Mouse (Mus musculus): ENCODE data around the gene Nckap5. TPM values are rescaled to one million over a fixed set of nuclear protein-coding genes. Genes with fewer than 3 reads are reported as not detected.

Nckap5 gene
- polyA plus RNA-seq, 1 experiment from 2014 or later, result 17.8 TPM

- no peaks in the 10 kb centered on the region for H3K9me3 ChIP-seq
- H3K27ac ChIP-seq (replicated peaks), result peak overlapping the region; percentile 58
- peak overlapping the region; percentile 47 for H3K4me3 ChIP-seq
- no peaks in the 10 kb centered on the region for H3K36me3 ChIP-seq
- peaks cover 11% of the 10 kb centered on the region; the same call in 1 of the 2 replicates for H3K27me3 ChIP-seq
- peak overlapping the region; percentile 65 for H3K4me2 ChIP-seq (replicated peaks)
- peaks cover 37% of the 10 kb centered on the region for H3K4me1 ChIP-seq
- H3K9ac ChIP-seq (replicated peaks), result peak overlapping the region; percentile 59
- 2% methylated on average over 18 of the region's 18 CpGs for WGBS
- peak; percentile 83 for ATAC-seq (ENCODE audit: low FRiP score, low read depth)
Observed at GRCm38 (mm10) chr1:126737554-126738290, 92.9 kb downstream of the Nckap5 start.

- peaks cover 7% of the 10 kb centered on the region; the same call in 1 of the 2 replicates for H3K27me3 ChIP-seq
- H3K4me3 ChIP-seq, result no peak overlapping the region
- no peak overlapping the region for H3K4me2 ChIP-seq (replicated peaks)
- no peaks in the 10 kb centered on the region for H3K36me3 ChIP-seq
- peaks cover 23% of the 10 kb centered on the region for H3K4me1 ChIP-seq
- no peaks in the 10 kb centered on the region for H3K9me3 ChIP-seq
- H3K9ac ChIP-seq (replicated peaks), result no peak overlapping the region
- no peak for ATAC-seq (ENCODE audit: low FRiP score, low read depth)
- H3K27ac ChIP-seq (replicated peaks), result no peak overlapping the region
Observed at GRCm38 (mm10) chr1:126731691-126732090, 98.9 kb downstream of the Nckap5 start.

GRCm38 (mm10) chr1:126726400-126727055 is 104.1 kb downstream of the Nckap5 start:
- no peak for ATAC-seq (ENCODE audit: low FRiP score, low read depth)

GRCm38 (mm10) chr1:126725628-126726367 is 104.8 kb downstream of the Nckap5 start:
- no peaks in the 10 kb centered on the region for H3K36me3 ChIP-seq
- H3K4me3 ChIP-seq, result no peak overlapping the region
- no peak overlapping the region for H3K4me2 ChIP-seq (replicated peaks)
- 77% methylated on average over 9 of the region's 9 CpGs for WGBS
- ATAC-seq (ENCODE audit: low FRiP score, low read depth), result peak; percentile 16; the same call in 1 of the 2 replicates
- H3K27me3 ChIP-seq, result no peaks in the 10 kb centered on the region
- peaks cover 13% of the 10 kb centered on the region; the same call in 1 of the 2 replicates for H3K4me1 ChIP-seq
- H3K9ac ChIP-seq (replicated peaks), result no peak overlapping the region
- no peaks in the 10 kb centered on the region for H3K9me3 ChIP-seq
- H3K27ac ChIP-seq (replicated peaks), result no peak overlapping the region

More at GRCm38 (mm10) chr1:126726400-126727055, 104.1 kb downstream of the Nckap5 start:
- no peaks in the 10 kb centered on the region for H3K9me3 ChIP-seq
- H3K4me1 ChIP-seq, result peaks cover 13% of the 10 kb centered on the region; the same call in 1 of the 2 replicates
- no peak overlapping the region for H3K27ac ChIP-seq (replicated peaks)
- H3K36me3 ChIP-seq, result no peaks in the 10 kb centered on the region
- H3K9ac ChIP-seq (replicated peaks), result no peak overlapping the region
- H3K27me3 ChIP-seq, result no peaks in the 10 kb centered on the region
- H3K4me3 ChIP-seq, result no peak overlapping the region
- no peak overlapping the region for H3K4me2 ChIP-seq (replicated peaks)
- 58% methylated on average over 6 of the region's 6 CpGs for WGBS

DNA sequence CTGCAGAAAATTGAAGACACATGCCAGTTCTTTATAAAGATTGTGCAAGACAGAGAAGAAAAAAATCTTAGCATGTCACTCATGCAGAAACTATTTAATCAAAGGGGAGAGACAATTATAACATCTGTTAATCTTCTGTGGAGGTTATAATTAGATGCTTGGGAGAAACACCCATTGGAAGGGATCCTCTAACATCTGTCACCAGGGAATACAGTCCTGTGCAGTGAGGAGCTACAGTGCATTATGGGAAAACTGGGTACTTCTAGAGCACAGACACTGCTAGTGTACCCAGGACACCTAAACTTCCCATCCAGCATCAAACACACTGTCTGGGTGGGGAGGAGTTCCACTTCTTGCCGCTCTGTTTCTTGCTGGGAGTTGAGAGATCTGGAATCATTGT is 108.7 kb downstream of the Nckap5 start:
- WGBS, result 72% methylated on average over 1 of the region's 1 CpGs
- ATAC-seq (ENCODE audit: low FRiP score, low read depth), result no peak

DNA sequence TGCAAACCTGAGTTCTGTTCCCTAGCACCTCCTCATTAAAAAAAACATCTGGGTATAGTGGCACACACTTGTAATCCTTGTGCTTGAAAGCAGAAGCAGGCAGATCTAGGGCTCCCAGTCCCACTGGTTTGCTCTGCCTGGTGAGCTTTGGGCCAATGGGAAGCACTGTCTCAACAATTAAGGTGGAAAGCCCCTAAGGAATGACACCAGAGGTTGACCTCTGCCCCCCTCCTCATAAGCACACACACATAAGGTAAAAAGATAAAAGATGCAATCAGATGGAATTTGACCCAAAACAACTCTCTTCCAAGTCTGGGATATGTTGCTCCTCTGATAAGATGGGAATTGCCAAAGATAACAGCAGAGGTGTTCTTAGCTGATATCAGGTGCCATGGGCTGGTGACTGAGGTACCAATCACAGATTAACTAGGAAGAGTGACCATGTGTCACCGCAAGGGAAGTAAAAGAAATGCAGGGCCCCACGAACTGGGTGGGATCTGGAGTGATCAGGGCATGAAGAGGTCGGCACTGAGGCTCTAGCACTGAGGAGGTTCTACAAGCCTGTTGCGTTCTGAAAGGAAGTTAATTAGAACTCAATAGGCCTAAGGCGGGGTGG is 110.8 kb downstream of the Nckap5 start:
- H3K27me3 ChIP-seq, result no peaks in the 10 kb centered on the region
- H3K9ac ChIP-seq (replicated peaks), result no peak overlapping the region
- no peaks in the 10 kb centered on the region; the same call in 1 of the 2 replicates for H3K4me1 ChIP-seq
- H3K4me2 ChIP-seq (replicated peaks), result no peak overlapping the region
- no peak for ATAC-seq (ENCODE audit: low FRiP score, low read depth)
- H3K27ac ChIP-seq (replicated peaks), result no peak overlapping the region
- WGBS, result 67% methylated on average over 5 of the region's 5 CpGs
- no peak overlapping the region for H3K4me3 ChIP-seq
- H3K9me3 ChIP-seq, result no peaks in the 10 kb centered on the region
- no peaks in the 10 kb centered on the region for H3K36me3 ChIP-seq

More for the DNA sequence above, 108.7 kb downstream of the Nckap5 start:
- Histone ChIP-seq H3K4me3 (no peak overlapping the region), H3K4me1 (peaks cover 4% of the 10 kb centered on the region; the same call in 1 of the 2 replicates), H3K9ac (replicated peaks) (no peak overlapping the region), H3K4me2 (replicated peaks) (no peak overlapping the region), H3K27me3 (no peaks in the 10 kb centered on the region), H3K9me3 (no peaks in the 10 kb centered on the region), H3K36me3 (no peaks in the 10 kb centered on the region), H3K27ac (replicated peaks) (no peak overlapping the region)

- no peak overlapping the region for H3K9ac ChIP-seq (replicated peaks)
- no peak overlapping the region for H3K27ac ChIP-seq (replicated peaks)
- no peaks in the 10 kb centered on the region for H3K36me3 ChIP-seq
- H3K4me1 ChIP-seq, result peaks cover 2% of the 10 kb centered on the region; the same call in 1 of the 2 replicates
- ATAC-seq (ENCODE audit: low FRiP score, low read depth), result no peak
- H3K4me2 ChIP-seq (replicated peaks), result no peak overlapping the region
- whole genome bisulfite sequencing, result 92% methylated on average over 16 of the region's 16 CpGs
- H3K9me3 ChIP-seq, result no peaks in the 10 kb centered on the region
- no peaks in the 10 kb centered on the region for H3K27me3 ChIP-seq
- no peak overlapping the region for H3K4me3 ChIP-seq
Observed at GRCm38 (mm10) chr1:126706611-126707010, 124.0 kb downstream of the Nckap5 start.

- Histone ChIP-seq H3K9me3 (no peaks in the 10 kb centered on the region), H3K27me3 (no peaks in the 10 kb centered on the region), H3K4me2 (replicated peaks) (no peak overlapping the region), H3K36me3 (no peaks in the 10 kb centered on the region), H3K9ac (replicated peaks) (no peak overlapping the region), H3K4me3 (no peak overlapping the region), H3K27ac (replicated peaks) (peak overlapping the region; percentile 71), H3K4me1 (peaks cover 7% of the 10 kb centered on the region)
- WGBS, result 79% methylated on average over 4 of the region's 4 CpGs
- ATAC-seq (ENCODE audit: low FRiP score, low read depth), result no peak
Observed at GRCm38 (mm10) chr1:126700978-126701320, 129.7 kb downstream of the Nckap5 start.

DNA sequence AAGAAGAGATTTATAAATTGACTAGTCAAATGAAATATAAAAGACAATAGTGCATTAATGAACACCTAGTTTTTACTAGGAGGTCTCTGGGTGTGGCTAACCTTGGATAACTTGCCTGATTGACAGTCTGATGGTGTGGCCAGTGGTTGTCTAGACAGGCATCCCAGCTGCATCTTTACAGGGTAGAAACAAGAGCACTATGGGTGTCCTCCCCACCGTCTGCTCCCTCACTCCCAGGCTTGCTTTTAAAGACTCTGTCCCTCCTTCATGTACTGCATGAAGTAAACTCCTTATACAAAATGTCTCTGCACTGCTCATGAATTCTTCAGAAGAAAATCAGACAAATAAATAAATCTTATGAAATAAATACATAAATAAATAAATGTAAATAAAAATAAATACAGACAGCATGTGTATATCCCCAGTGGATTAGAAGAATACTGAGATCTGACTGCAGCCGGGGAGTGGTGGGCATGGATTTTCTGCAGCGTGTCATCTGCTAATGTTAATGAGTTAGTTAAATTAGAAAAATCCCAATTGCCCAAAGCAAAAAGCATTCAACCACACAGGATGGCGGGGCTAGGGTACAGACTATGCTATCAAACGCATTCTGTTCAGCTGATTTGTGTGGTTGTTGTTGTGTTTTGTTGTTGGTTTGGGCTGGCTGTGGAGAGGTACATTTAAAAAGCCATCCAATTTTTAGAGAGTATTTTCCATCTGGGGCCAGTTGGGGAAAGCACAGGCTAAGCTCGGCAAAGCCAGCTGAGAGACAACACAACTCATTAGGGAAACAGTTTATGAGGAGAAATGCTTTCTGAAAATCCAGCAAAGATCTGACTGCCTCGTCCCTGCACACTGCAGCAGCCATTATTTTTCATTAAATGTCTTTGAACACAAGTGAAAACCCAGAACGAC is 130.3 kb downstream of the Nckap5 start:
- WGBS, result 52% methylated on average over 8 of the region's 8 CpGs
- Histone ChIP-seq H3K4me1 (peaks cover 7% of the 10 kb centered on the region), H3K9ac (replicated peaks) (no peak overlapping the region), H3K9me3 (no peaks in the 10 kb centered on the region), H3K4me2 (replicated peaks) (no peak overlapping the region; the same call in 1 of the 2 replicates), H3K27me3 (no peaks in the 10 kb centered on the region), H3K36me3 (no peaks in the 10 kb centered on the region), H3K4me3 (no peak overlapping the region), H3K27ac (replicated peaks) (peak overlapping the region; percentile 71)
- ATAC-seq (ENCODE audit: low FRiP score, low read depth), result peak; percentile 58; the same call in 1 of the 2 replicates

- H3K4me3 ChIP-seq, result no peak overlapping the region
- WGBS, result 92% methylated on average over 7 of the region's 7 CpGs
- no peak for ATAC-seq (ENCODE audit: low FRiP score, low read depth)
- no peaks in the 10 kb centered on the region for H3K36me3 ChIP-seq
- no peak overlapping the region for H3K9ac ChIP-seq (replicated peaks)
- H3K4me1 ChIP-seq, result no peaks in the 10 kb centered on the region; the same call in 1 of the 2 replicates
- H3K27me3 ChIP-seq, result no peaks in the 10 kb centered on the region
- H3K27ac ChIP-seq (replicated peaks), result no peak overlapping the region
- H3K4me2 ChIP-seq (replicated peaks), result no peak overlapping the region
- no peaks in the 10 kb centered on the region for H3K9me3 ChIP-seq
Observed at GRCm38 (mm10) chr1:126693585-126693984, 137.0 kb downstream of the Nckap5 start.

DNA sequence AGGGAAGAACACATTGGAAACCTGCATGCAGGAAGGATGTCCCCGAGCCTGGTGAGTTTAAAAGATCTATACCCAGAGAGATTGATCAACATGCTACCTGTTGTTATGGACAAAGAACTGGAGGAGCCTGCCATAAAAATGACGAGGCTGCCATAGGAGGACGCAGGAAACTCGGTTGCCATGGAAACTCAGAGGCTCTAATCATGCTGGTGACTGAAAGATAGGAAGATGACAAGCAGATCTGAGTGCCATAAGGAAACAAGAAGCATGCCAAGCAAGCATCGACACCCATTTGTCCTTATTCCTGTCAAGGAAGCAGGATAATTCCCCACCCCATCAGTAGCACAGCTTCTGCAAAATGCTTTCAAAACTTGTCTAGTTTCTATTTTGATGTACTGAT is 142.0 kb downstream of the Nckap5 start:
- no peaks in the 10 kb centered on the region for H3K27me3 ChIP-seq
- ATAC-seq (ENCODE audit: low FRiP score, low read depth), result no peak
- no peak overlapping the region for H3K4me2 ChIP-seq (replicated peaks)
- H3K4me3 ChIP-seq, result no peak overlapping the region
- WGBS, result 69% methylated on average over 5 of the region's 5 CpGs
- no peak overlapping the region for H3K9ac ChIP-seq (replicated peaks)
- H3K36me3 ChIP-seq, result no peaks in the 10 kb centered on the region
- H3K4me1 ChIP-seq, result peaks cover 16% of the 10 kb centered on the region
- no peak overlapping the region for H3K27ac ChIP-seq (replicated peaks)
- H3K9me3 ChIP-seq, result no peaks in the 10 kb centered on the region
